Comparison of ENCODE assay signal across 15 mouse cellular contexts in the genomic region with DNA sequence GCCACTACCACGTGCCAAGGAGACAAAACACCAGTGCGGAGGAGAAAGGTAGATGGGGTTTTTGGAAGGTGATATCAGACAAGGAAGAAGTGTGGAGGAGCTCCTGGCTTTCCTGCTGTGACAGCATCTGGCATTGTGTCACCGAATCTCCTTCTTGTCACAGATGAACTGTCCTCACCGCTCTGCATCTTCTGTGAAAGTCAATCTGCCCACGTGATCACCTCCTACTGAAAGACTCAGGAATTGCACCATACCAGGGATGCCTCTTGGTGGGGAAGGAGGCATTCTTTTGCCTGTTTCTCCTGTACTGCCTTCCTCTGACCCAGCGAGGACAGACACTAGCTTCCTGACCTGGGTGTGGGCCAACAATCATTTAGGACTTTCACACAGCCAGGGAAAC.
A peak's percentile ranks its signal among the peaks of the same experiment; 100 is the strongest.
DNase-seq lines count a peak whose midpoint lies in the region; ATAC-seq lines count a peak whose summit lies in the region.
"Had no signal": no experiment of that assay in that cellular context is flagged by ENCODE, and none has a peak within 500 bp of the region (broad histone marks: within the 10 kb centered on the region; RNA-seq: fewer than 3 reads in every experiment).

No protein-coding gene starts in this region.

- no peak overlapping the region for H3K4me2 ChIP-seq in forebrain, embryonic 15.5 days (replicated peaks)
- H3K4me2 ChIP-seq in forebrain, embryonic 12.5 days: no peak overlapping the region
- H3K4me2 ChIP-seq in neural tube, embryonic 11.5 days (ENCODE audit: low read depth): no peak overlapping the region
- H3K4me2 ChIP-seq in neural tube, embryonic 15.5 days: no peak overlapping the region
- H3K4me2 ChIP-seq: embryonic facial prominence, embryonic 12.5 days; limb, embryonic 15.5 days had no signal

- ATAC-seq in forebrain, embryonic 15.5 days (replicated peaks): no peak
- no peak for ATAC-seq in forebrain, embryonic 12.5 days (ENCODE audit: low FRiP score)
- no peak for ATAC-seq in neural tube, embryonic 11.5 days (ENCODE audit: insufficient read depth, low FRiP score, low TSS enrichment)
- no peak for ATAC-seq in neural tube, embryonic 15.5 days (ENCODE audit: low FRiP score)
- ATAC-seq: intestine, embryonic 16.5 days; Patski had no signal

- DNase-seq in neural tube, embryonic 11.5 days (ENCODE audit: low spot score): peak; percentile 6
- DNase-seq in neural tube, embryonic 10.5 days (ENCODE audit: extremely low spot score, low spot score): no peak
- DNase-seq in cerebellum, postnatal 14 days: peak; percentile 55 to 69
- DNase-seq in adrenal gland, adult 8-10 months: no peak
- no peak for DNase-seq in gastrocnemius, postnatal 4 days (ENCODE audit: low spot score in 2 of 2)
- DNase-seq: adrenal gland, postnatal 36 days; B cell, adult 2 months; thymus, postnatal 14 days had no signal

- H3K36me3 ChIP-seq in forebrain, embryonic 15.5 days: no peaks in the 10 kb centered on the region
- no peaks in the 10 kb centered on the region for H3K36me3 ChIP-seq in forebrain, embryonic 12.5 days (replicated peaks)
- H3K36me3 ChIP-seq in neural tube, embryonic 11.5 days (ENCODE audit: control insufficient read depth, insufficient read depth, low read length): no peaks in the 10 kb centered on the region
- no peaks in the 10 kb centered on the region for H3K36me3 ChIP-seq in neural tube, embryonic 15.5 days
- H3K36me3 ChIP-seq: embryonic facial prominence, embryonic 12.5 days; limb, embryonic 15.5 days had no signal

- H3K4me3 ChIP-seq in forebrain, embryonic 15.5 days: no peak overlapping the region
- H3K4me3 ChIP-seq in forebrain, embryonic 12.5 days (replicated peaks): no peak overlapping the region
- no peak overlapping the region for H3K4me3 ChIP-seq in neural tube, embryonic 11.5 days (ENCODE audit: low read depth, low read length)
- H3K4me3 ChIP-seq in neural tube, embryonic 15.5 days (replicated peaks): no peak overlapping the region
- H3K4me3 ChIP-seq: embryonic facial prominence, embryonic 12.5 days; limb, embryonic 15.5 days had no signal

- peaks cover 78% of the 10 kb centered on the region for H3K4me1 ChIP-seq in forebrain, embryonic 15.5 days
- peaks cover 51% of the 10 kb centered on the region for H3K4me1 ChIP-seq in forebrain, embryonic 12.5 days
- peaks cover 3% of the 10 kb centered on the region; the same call in 1 of the 2 replicates for H3K4me1 ChIP-seq in neural tube, embryonic 11.5 days (ENCODE audit: control insufficient read depth, insufficient read depth, low read length)
- H3K4me1 ChIP-seq in neural tube, embryonic 15.5 days: peaks cover 49% of the 10 kb centered on the region
- H3K4me1 ChIP-seq: embryonic facial prominence, embryonic 12.5 days; limb, embryonic 15.5 days had no signal

- H3K27me3 ChIP-seq in forebrain, embryonic 15.5 days: no peaks in the 10 kb centered on the region
- H3K27me3 ChIP-seq in forebrain, embryonic 12.5 days: no peaks in the 10 kb centered on the region
- H3K27me3 ChIP-seq in neural tube, embryonic 11.5 days (ENCODE audit: control insufficient read depth, insufficient read depth, low read length): no peaks in the 10 kb centered on the region
- no peaks in the 10 kb centered on the region for H3K27me3 ChIP-seq in neural tube, embryonic 15.5 days (replicated peaks)
- H3K27me3 ChIP-seq: embryonic facial prominence, embryonic 12.5 days; limb, embryonic 15.5 days; Patski had no signal

- H3K9ac ChIP-seq in forebrain, embryonic 15.5 days (replicated peaks): no peak overlapping the region
- no peak overlapping the region for H3K9ac ChIP-seq in forebrain, embryonic 12.5 days
- no peak overlapping the region for H3K9ac ChIP-seq in neural tube, embryonic 11.5 days (ENCODE audit: low read length)
- H3K9ac ChIP-seq in neural tube, embryonic 15.5 days (replicated peaks): no peak overlapping the region
- H3K9ac ChIP-seq: embryonic facial prominence, embryonic 12.5 days; limb, embryonic 15.5 days had no signal

- no peaks in the 10 kb centered on the region for H3K9me3 ChIP-seq in forebrain, embryonic 15.5 days
- no peaks in the 10 kb centered on the region for H3K9me3 ChIP-seq in forebrain, embryonic 12.5 days
- H3K9me3 ChIP-seq in neural tube, embryonic 11.5 days (ENCODE audit: control insufficient read depth, low read length): no peaks in the 10 kb centered on the region
- no peaks in the 10 kb centered on the region for H3K9me3 ChIP-seq in neural tube, embryonic 15.5 days (replicated peaks)
- H3K9me3 ChIP-seq: embryonic facial prominence, embryonic 12.5 days; limb, embryonic 15.5 days had no signal

- 69% methylated on average over 6 of the region's 6 CpGs for WGBS in forebrain, embryonic 15.5 days
- 73% methylated on average over 6 of the region's 6 CpGs for WGBS in forebrain, embryonic 12.5 days
- WGBS in neural tube, embryonic 11.5 days: 72% methylated on average over 6 of the region's 6 CpGs
- 62% methylated on average over 6 of the region's 6 CpGs for whole genome bisulfite sequencing in neural tube, embryonic 15.5 days

- H3K27ac ChIP-seq in forebrain, embryonic 15.5 days (replicated peaks): peak overlapping the region; percentile 78
- H3K27ac ChIP-seq in forebrain, embryonic 12.5 days: no peak overlapping the region
- no peak overlapping the region for H3K27ac ChIP-seq in neural tube, embryonic 11.5 days (ENCODE audit: low read depth, low read length)
- peak overlapping the region; percentile 54 for H3K27ac ChIP-seq in neural tube, embryonic 15.5 days (replicated peaks)
- H3K27ac ChIP-seq: embryonic facial prominence, embryonic 12.5 days; limb, embryonic 15.5 days had no signal

Comparison
In these comparisons a context has a peak if more than half of its experiments do, and no peak if none do; other contexts are left out.
1. H3K27ac ChIP-seq: peak in forebrain, embryonic 15.5 days (single experiment) and neural tube, embryonic 15.5 days (single experiment); none in forebrain, embryonic 12.5 days (single experiment) and neural tube, embryonic 11.5 days (single experiment).
2. DNase-seq: peak in neural tube, embryonic 11.5 days (single experiment) and cerebellum, postnatal 14 days (2 of 2); none in neural tube, embryonic 10.5 days (single experiment), adrenal gland, adult 8-10 months (single experiment) and gastrocnemius, postnatal 4 days (0 of 2).